Mouse (Mus musculus) lung, postnatal 0 days (tissue): ENCODE data around the gene Trf.

ENCODE experiments used
- CTCF ChIP-seq: IDR thresholded peaks from 2 replicates; pipeline ENCODE4 v1.5.1; 2016; ENCODE audit warnings: antibody characterized with exemption, mild to moderate bottlenecking
- EP300 ChIP-seq: IDR thresholded peaks from 2 replicates; pipeline ENCODE4 v1.6.1; 2016; ENCODE audit warnings: antibody characterized with exemption, mild to moderate bottlenecking, control low read depth

- TF ChIP-seq EP300: no peak
- no peak for TF ChIP-seq CTCF
These were observed 3.4 kb downstream of the Trf start for GRCm38 (mm10) chr9:103226806-103227205.
